Mouse (Mus musculus): ENCODE results near the gene St6galnac1.

DNA sequence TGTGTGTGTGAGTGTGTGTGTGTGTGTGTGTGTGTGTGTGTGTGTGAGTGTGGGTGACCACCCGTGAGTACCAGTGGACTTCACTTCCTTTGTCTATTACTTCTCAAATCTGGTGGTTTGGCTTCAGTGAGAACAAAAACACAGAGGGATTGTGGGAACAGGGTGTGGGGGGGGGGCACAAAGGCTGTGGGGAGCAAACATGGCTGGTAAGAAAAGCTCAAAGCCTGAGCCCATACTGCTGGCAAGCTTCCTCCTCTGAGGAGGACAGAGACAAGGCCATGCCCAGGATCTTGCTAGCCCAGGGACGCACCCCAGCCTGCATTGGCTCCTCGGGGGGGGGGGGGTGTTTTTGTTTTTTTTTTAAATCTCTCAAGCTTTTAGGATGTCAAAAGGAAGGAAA is 32.2 kb upstream of the St6galnac1 start:
- no peak for TF ChIP-seq CTCF (IDR thresholded peaks at IDR 0.05; ENCODE audit: borderline replicate concordance, insufficient read depth, low read depth, low read length)
- no peak for TF ChIP-seq POLR2A (IDR thresholded peaks at IDR 0.05; ENCODE audit: borderline replicate concordance, insufficient read depth, low read length)
